Mouse (Mus musculus) liver, adult 2 months (tissue): Measurements from ENCODE around the gene Arhgap10.

Experiments
- CTCF ChIP-seq: fragments of 200-500 bp; IDR thresholded peaks from 2 replicates; pipeline ENCODE4 v1.5.1; 2011; ENCODE audit warnings: low read depth, low read length, control low read depth
- POLR2A ChIP-seq: fragments of 200-500 bp; IDR thresholded peaks from 2 replicates; pipeline ENCODE4 v1.6.1; 2011; ENCODE audit warnings: low read length, control low read depth; ENCODE audit not compliant: insufficient read depth; ENCODE audit errors: extremely low read depth

GRCm38 (mm10) chr8:77250094-77250493 is 267.7 kb downstream of the Arhgap10 start:
- TF ChIP-seq CTCF (no peak), POLR2A (no peak)
